8 mouse cellular contexts compared by ENCODE assay signal in genomic region chr9:58274626-58275025, GRCm38 (mm10). TPM values are rescaled to one million over a fixed set of nuclear protein-coding genes. Genes with fewer than 3 reads are reported as not detected.
A peak's percentile ranks its signal among the peaks of the same experiment; 100 is the strongest.
DNase-seq lines count a peak whose midpoint lies in the region; ATAC-seq and TF ChIP-seq lines count a peak whose summit lies in the region.

No protein-coding gene starts in this region.

- TF ChIP-seq POLR2A in bone marrow macrophage, adult 2 months (IDR thresholded peaks at IDR 0.05; ENCODE audit: borderline replicate concordance, low read depth, low read length) = no peak

- no peak overlapping the region for H3K9ac ChIP-seq in forebrain, embryonic 12.5 days
- no peak overlapping the region for H3K9ac ChIP-seq in forebrain, postnatal 0 days
- no peak overlapping the region; the same call in 1 of the 2 replicates for H3K9ac ChIP-seq in kidney, embryonic 16.5 days (replicated peaks; ENCODE audit: low read length)
- H3K9ac ChIP-seq in liver, embryonic 16.5 days (ENCODE audit: low read depth, low read length) = no peak overlapping the region

- no peak for DNase-seq in forebrain, postnatal 0 days
- no peak for DNase-seq in kidney, adult 9 months
- DNase-seq in thymus, adult 18-20 months = no peak
- DNase-seq in cerebellum, adult 11 months = no peak

- 53% methylated on average over 3 of the region's 3 CpGs for WGBS in forebrain, embryonic 12.5 days
- 35% methylated on average over 3 of the region's 3 CpGs for WGBS in forebrain, postnatal 0 days
- 38% methylated on average over 3 of the region's 3 CpGs for WGBS in kidney, embryonic 16.5 days
- 36% methylated on average over 3 of the region's 3 CpGs for WGBS in liver, embryonic 16.5 days (ENCODE audit: insufficient replicate concordance)

- TF ChIP-seq CTCF in forebrain, postnatal 0 days (IDR thresholded peaks at IDR 0.05; ENCODE audit: low read depth) = no peak
- TF ChIP-seq CTCF in bone marrow macrophage, adult 2 months (IDR thresholded peaks at IDR 0.05; ENCODE audit: low read depth, low read length) = no peak

- no peaks in the 10 kb centered on the region for H3K9me3 ChIP-seq in forebrain, embryonic 12.5 days
- no peaks in the 10 kb centered on the region for H3K9me3 ChIP-seq in forebrain, postnatal 0 days (ENCODE audit: low read length)
- H3K9me3 ChIP-seq in kidney, embryonic 16.5 days (ENCODE audit: low read length) = no peaks in the 10 kb centered on the region
- no peaks in the 10 kb centered on the region for H3K9me3 ChIP-seq in liver, embryonic 16.5 days (replicated peaks; ENCODE audit: control insufficient read depth, low read length)

- peak overlapping the region; percentile 3; the same call in 1 of the 2 replicates for H3K27ac ChIP-seq in forebrain, embryonic 12.5 days
- no peak overlapping the region for H3K27ac ChIP-seq in forebrain, postnatal 0 days (ENCODE audit: low read depth, low read length)
- H3K27ac ChIP-seq in kidney, embryonic 16.5 days (ENCODE audit: low read length) = peak overlapping the region; percentile 90
- H3K27ac ChIP-seq in bone marrow macrophage, adult 2 months (ENCODE audit: insufficient read depth, low read depth, low read length) = peak overlapping the region; percentile 65; the same call in 1 of the 2 replicates
- peak overlapping the region; percentile 83; the same call in 1 of the 2 replicates for H3K27ac ChIP-seq in liver, embryonic 16.5 days (ENCODE audit: low read length)

- H3K4me2 ChIP-seq in forebrain, embryonic 12.5 days = no peak overlapping the region
- no peak overlapping the region for H3K4me2 ChIP-seq in forebrain, postnatal 0 days (ENCODE audit: low read depth)
- peak overlapping the region; percentile 11; the same call in 1 of the 2 replicates for H3K4me2 ChIP-seq in kidney, embryonic 16.5 days (replicated peaks; ENCODE audit: low read depth, low read length)
- no peak overlapping the region for H3K4me2 ChIP-seq in liver, embryonic 16.5 days (ENCODE audit: low read depth, low read length)

- ATAC-seq in forebrain, embryonic 12.5 days (ENCODE audit: low FRiP score) = no peak
- no peak for ATAC-seq in forebrain, postnatal 0 days
- ATAC-seq in kidney, embryonic 16.5 days (ENCODE audit: low FRiP score, low TSS enrichment) = no peak
- no peak for ATAC-seq in liver, embryonic 16.5 days (ENCODE audit: low read depth)

- H3K36me3 ChIP-seq in forebrain, embryonic 12.5 days (replicated peaks) = no peaks in the 10 kb centered on the region
- H3K36me3 ChIP-seq in forebrain, postnatal 0 days (ENCODE audit: insufficient read depth) = no peaks in the 10 kb centered on the region
- no peaks in the 10 kb centered on the region for H3K36me3 ChIP-seq in kidney, embryonic 16.5 days (ENCODE audit: insufficient read depth, low read length)
- no peaks in the 10 kb centered on the region for H3K36me3 ChIP-seq in liver, embryonic 16.5 days (ENCODE audit: control insufficient read depth, insufficient read depth)

- no peaks in the 10 kb centered on the region for H3K27me3 ChIP-seq in forebrain, embryonic 12.5 days
- no peaks in the 10 kb centered on the region for H3K27me3 ChIP-seq in forebrain, postnatal 0 days (ENCODE audit: insufficient read depth, low read length)
- no peaks in the 10 kb centered on the region for H3K27me3 ChIP-seq in kidney, embryonic 16.5 days (ENCODE audit: insufficient read depth, low read length)
- H3K27me3 ChIP-seq in liver, embryonic 16.5 days (ENCODE audit: control insufficient read depth, insufficient read depth, low read depth, low read length) = no peaks in the 10 kb centered on the region

- 0 out of 2 replicates have a peak, but pooled peaks cover 7% of the 10 kb centered on the region for H3K4me1 ChIP-seq in forebrain, embryonic 12.5 days
- H3K4me1 ChIP-seq in forebrain, postnatal 0 days (ENCODE audit: insufficient read depth) = no peaks in the 10 kb centered on the region
- H3K4me1 ChIP-seq in kidney, embryonic 16.5 days (ENCODE audit: insufficient read depth, low read length) = peaks cover 32% of the 10 kb centered on the region
- H3K4me1 ChIP-seq in bone marrow macrophage, adult 2 months (ENCODE audit: control insufficient read depth, insufficient read depth, low read length) = peaks cover 61% of the 10 kb centered on the region
- H3K4me1 ChIP-seq in liver, embryonic 16.5 days (ENCODE audit: control insufficient read depth, low read depth, low read length) = peaks cover 10% of the 10 kb centered on the region

- no peak overlapping the region for H3K4me3 ChIP-seq in forebrain, embryonic 12.5 days (replicated peaks)
- no peak overlapping the region for H3K4me3 ChIP-seq in forebrain, postnatal 0 days (ENCODE audit: low read depth, low read length)
- no peak overlapping the region for H3K4me3 ChIP-seq in kidney, embryonic 16.5 days (ENCODE audit: low read length)
- no peak overlapping the region for H3K4me3 ChIP-seq in bone marrow macrophage, adult 2 months (ENCODE audit: insufficient read depth, low read length)
- no peak overlapping the region for H3K4me3 ChIP-seq in liver, embryonic 16.5 days (ENCODE audit: low read depth, low read length)

RNA-seq across cellular contexts. Expression of gene Stoml1, which starts 21.7 kb away (rescaled TPM):
- 52.2 and 53.3 TPM in 2 replicates for polyA plus RNA-seq in forebrain, embryonic 12.5 days (2016; fragmentation: Nextera tagmentation; extraction: Ambion mirVana)
- 148 and 149 TPM in 2 replicates for total RNA-seq in forebrain, postnatal 0 days (2014; rRNA removed)
- 142 and 144 TPM in 2 replicates for polyA plus RNA-seq in forebrain, postnatal 0 days (2015; fragmentation: Nextera tagmentation; extraction: Ambion mirVana)
- polyA plus RNA-seq in kidney, embryonic 16.5 days (2015; fragmentation: Nextera tagmentation; extraction: Ambion mirVana) = 33.8 and 35.8 TPM in 2 replicates
- polyA plus RNA-seq in bone marrow macrophage, adult 2 months (2012; ENCODE audit: insufficient read depth, insufficient read length, missing spikeins) = 21.3 and 25.2 TPM in 2 replicates
- polyA plus RNA-seq in liver, embryonic 16.5 days (2015; fragmentation: Nextera tagmentation; extraction: Ambion mirVana) = 3.7 TPM in 2 replicates

RNA-seq across cellular contexts. Expression of gene Pml, which starts 25.0 kb away (rescaled TPM):
- 11.1 TPM in 2 replicates for polyA plus RNA-seq in forebrain, embryonic 12.5 days (2016; fragmentation: Nextera tagmentation; extraction: Ambion mirVana)
- 3.4 and 4.8 TPM in 2 replicates for total RNA-seq in forebrain, postnatal 0 days (2014; rRNA removed)
- 2.6 and 3.7 TPM in 2 replicates for polyA plus RNA-seq in forebrain, postnatal 0 days (2015; fragmentation: Nextera tagmentation; extraction: Ambion mirVana)
- polyA plus RNA-seq in kidney, embryonic 16.5 days (2015; fragmentation: Nextera tagmentation; extraction: Ambion mirVana) = 26.7 TPM in 2 replicates
- polyA plus RNA-seq in bone marrow macrophage, adult 2 months (2012; ENCODE audit: insufficient read depth, insufficient read length, missing spikeins) = 60.5 and 71.3 TPM in 2 replicates
- 18.3 and 21.2 TPM in 2 replicates for polyA plus RNA-seq in liver, embryonic 16.5 days (2015; fragmentation: Nextera tagmentation; extraction: Ambion mirVana)

RNA-seq across cellular contexts. Expression of gene Loxl1, which starts 38.4 kb away (rescaled TPM):
- polyA plus RNA-seq in forebrain, embryonic 12.5 days (2016; fragmentation: Nextera tagmentation; extraction: Ambion mirVana) = 9.1 and 10.9 TPM in 2 replicates
- 6.0 and 9.4 TPM in 2 replicates for total RNA-seq in forebrain, postnatal 0 days (2014; rRNA removed)
- 8.0 and 9.6 TPM in 2 replicates for polyA plus RNA-seq in forebrain, postnatal 0 days (2015; fragmentation: Nextera tagmentation; extraction: Ambion mirVana)
- polyA plus RNA-seq in kidney, embryonic 16.5 days (2015; fragmentation: Nextera tagmentation; extraction: Ambion mirVana) = 32.7 and 36.6 TPM in 2 replicates
- 1.5 and 1.8 TPM in 2 replicates for polyA plus RNA-seq in bone marrow macrophage, adult 2 months (2012; ENCODE audit: insufficient read depth, insufficient read length, missing spikeins)
- 1.4 and 2.2 TPM in 2 replicates for polyA plus RNA-seq in liver, embryonic 16.5 days (2015; fragmentation: Nextera tagmentation; extraction: Ambion mirVana)
